9 mouse cellular contexts compared by ENCODE assay signal in genomic region chr3:90451396-90452095, GRCm38 (mm10). TPM values are rescaled to one million over a fixed set of nuclear protein-coding genes. Genes with fewer than 3 reads are reported as not detected.
DNase-seq lines count a peak whose midpoint lies in the region; ATAC-seq and TF ChIP-seq lines count a peak whose summit lies in the region.
"Had no signal": no experiment of that assay in that cellular context is flagged by ENCODE, and none has a peak within 500 bp of the region (broad histone marks: within the 10 kb centered on the region; RNA-seq: fewer than 3 reads in every experiment).

No protein-coding gene starts in this region.

- no peak overlapping the region for H3K9ac ChIP-seq in heart, postnatal 0 days (replicated peaks; ENCODE audit: low read depth, low read length)

- peaks cover 6% of the 10 kb centered on the region; the same call in 1 of the 2 replicates for H3K4me1 ChIP-seq in heart, postnatal 0 days (ENCODE audit: control insufficient read depth, insufficient read depth)
- peaks cover 5% of the 10 kb centered on the region for H3K4me1 ChIP-seq in small intestine, adult 2 months (ENCODE audit: control insufficient read depth, insufficient read depth, insufficient read length, low read length)

- no peaks in the 10 kb centered on the region for H3K9me3 ChIP-seq in heart, postnatal 0 days (replicated peaks; ENCODE audit: control insufficient read depth, low read length)

- no peak for TF ChIP-seq POLR2A in small intestine, adult 2 months (IDR thresholded peaks at IDR 0.05; ENCODE audit: low read depth, low read length)

- peak overlapping the region; percentile 40 for H3K4me2 ChIP-seq in heart, postnatal 0 days (ENCODE audit: low read depth, low read length)

- 0 out of 2 replicates have a peak, but pooled peaks have one; percentile 30 for TF ChIP-seq EP300 in heart, postnatal 0 days (IDR thresholded peaks at IDR 0.05; ENCODE audit: low read depth)

- DNase-seq in heart, postnatal 0 days (ENCODE audit: low spot score) = no peak
- no peak for DNase-seq in heart, postnatal 36 days
- DNase-seq in right cerebral cortex, adult 18-20 months = peak; percentile 71
- no peak for DNase-seq in right cerebral cortex, postnatal 4 days
- DNase-seq in gastrocnemius, adult 18-20 months (ENCODE audit: low spot score) = no peak
- DNase-seq in kidney, postnatal 36 days = no peak
- DNase-seq: kidney, adult 8-10 months had no signal

- no peak for TF ChIP-seq CTCF in heart, postnatal 0 days (IDR thresholded peaks at IDR 0.05; ENCODE audit: low read depth)
- TF ChIP-seq CTCF in small intestine, adult 2 months (IDR thresholded peaks at IDR 0.05; ENCODE audit: extremely low read depth, insufficient read length, insufficient replicate concordance, low read depth, low read length) = no peak

- no peak for ATAC-seq in heart, postnatal 0 days (ENCODE audit: insufficient read depth, low read depth)
- peak; percentile 14 for ATAC-seq in inflammation-experienced regulatory T-cells, adult 6 months

- intact Hi-C loops in heart, postnatal 36 days (cut with DNase I) = no loop called here

- no peaks in the 10 kb centered on the region for H3K27me3 ChIP-seq in heart, postnatal 0 days (ENCODE audit: control insufficient read depth, insufficient read depth, low read length)
- H3K27me3 ChIP-seq in small intestine, adult 2 months (ENCODE audit: control insufficient read depth, insufficient read depth, low read length) = no peaks in the 10 kb centered on the region

- peak overlapping the region; percentile 15; the same call in 1 of the 2 replicates for H3K4me3 ChIP-seq in heart, postnatal 0 days (ENCODE audit: low read depth, low read length)
- peak overlapping the region; percentile 36 for H3K4me3 ChIP-seq in small intestine, adult 2 months (ENCODE audit: low read depth, low read length)

- peaks cover 16% of the 10 kb centered on the region; the same call in 1 of the 2 replicates for H3K36me3 ChIP-seq in heart, postnatal 0 days (replicated peaks; ENCODE audit: control insufficient read depth, insufficient read depth, low read length)
- no peaks in the 10 kb centered on the region for H3K36me3 ChIP-seq in small intestine, adult 2 months (ENCODE audit: control insufficient read depth, insufficient read depth, low read length)

- WGBS in heart, postnatal 0 days = 45% methylated on average over 10 of the region's 10 CpGs
- 47% methylated on average over 10 of the region's 10 CpGs for WGBS in small intestine, adult 2 months

- peak overlapping the region; percentile 16 for H3K27ac ChIP-seq in heart, postnatal 0 days (ENCODE audit: low read depth)
- no peak overlapping the region for H3K27ac ChIP-seq in small intestine, adult 2 months (ENCODE audit: insufficient read depth, low read depth, low read length)

RNA-seq across cellular contexts. Expression of gene Npr1, which starts 14.1 kb away (rescaled TPM):
- total RNA-seq in heart, postnatal 0 days (2014; rRNA removed; ENCODE audit: low replicate concordance) = 26.4 and 30.9 TPM in 2 replicates
- polyA plus RNA-seq in heart, postnatal 0 days (2015; fragmentation: Nextera tagmentation; extraction: Ambion mirVana) = 10.2 and 11.2 TPM in 2 replicates
- 10 to 100 TPM; 19.9 to 21.3 TPM for total RNA-seq in heart, postnatal 36 days (2021)
- polyA plus RNA-seq in inflammation-experienced regulatory T-cells, adult 6 months (2017; shearing (Covaris generic)) = not detected
- 5.1 and 5.9 TPM in 2 replicates for polyA plus RNA-seq in small intestine, adult 2 months (2012; rRNA removed)
- total RNA-seq in gastrocnemius, adult 18-20 months (2021) = 1 to 10 TPM; 6.0 to 7.1 TPM

RNA-seq across cellular contexts. Expression of gene Ints3, which starts 18.1 kb away (rescaled TPM):
- 26.1 and 26.6 TPM in 2 replicates for total RNA-seq in heart, postnatal 0 days (2014; rRNA removed; ENCODE audit: low replicate concordance)
- polyA plus RNA-seq in heart, postnatal 0 days (2015; fragmentation: Nextera tagmentation; extraction: Ambion mirVana) = 7.8 and 8.3 TPM in 2 replicates
- total RNA-seq in heart, postnatal 36 days (2021) = 10 to 100 TPM; 23.7 to 27.9 TPM
- polyA plus RNA-seq in inflammation-experienced regulatory T-cells, adult 6 months (2017; shearing (Covaris generic)) = 10 to 100 TPM; 15.6 to 18.0 (median 17.6) TPM
- polyA plus RNA-seq in small intestine, adult 2 months (2012; rRNA removed) = 13.6 and 22.4 TPM in 2 replicates
- total RNA-seq in gastrocnemius, adult 18-20 months (2021) = 10 to 100 TPM; 13.6 to 16.1 TPM

RNA-seq across cellular contexts. Expression of gene Ilf2, which starts 24.4 kb away (rescaled TPM):
- 46.8 and 53.5 TPM in 2 replicates for total RNA-seq in heart, postnatal 0 days (2014; rRNA removed; ENCODE audit: low replicate concordance)
- 60.2 and 60.8 TPM in 2 replicates for polyA plus RNA-seq in heart, postnatal 0 days (2015; fragmentation: Nextera tagmentation; extraction: Ambion mirVana)
- total RNA-seq in heart, postnatal 36 days (2021) = 10 to 100 TPM; 29.6 to 32.2 TPM
- polyA plus RNA-seq in inflammation-experienced regulatory T-cells, adult 6 months (2017; shearing (Covaris generic)) = 100 to 1,000 TPM; 107 to 118 (median 118) TPM
- polyA plus RNA-seq in small intestine, adult 2 months (2012; rRNA removed) = 4.3 and 5.9 TPM in 2 replicates
- total RNA-seq in gastrocnemius, adult 18-20 months (2021) = 10 to 100 TPM; 25.2 to 26.7 TPM

RNA-seq across cellular contexts. Expression of gene Snapin, which starts 39.3 kb away (rescaled TPM):
- 44.3 and 59.2 TPM in 2 replicates for total RNA-seq in heart, postnatal 0 days (2014; rRNA removed; ENCODE audit: low replicate concordance)
- polyA plus RNA-seq in heart, postnatal 0 days (2015; fragmentation: Nextera tagmentation; extraction: Ambion mirVana) = 85.5 and 90.5 TPM in 2 replicates
- total RNA-seq in heart, postnatal 36 days (2021) = 10 to 100 TPM; 61.0 to 71.3 TPM
- 10 to 100 TPM; 53.6 to 73.0 (median 71.1) TPM for polyA plus RNA-seq in inflammation-experienced regulatory T-cells, adult 6 months (2017; shearing (Covaris generic))
- 3.4 and 7.1 TPM in 2 replicates for polyA plus RNA-seq in small intestine, adult 2 months (2012; rRNA removed)
- 10 to 100 TPM; 78.8 to 79.5 TPM for total RNA-seq in gastrocnemius, adult 18-20 months (2021)

RNA-seq across cellular contexts. Expression of gene Chtop, which starts 57.8 kb away (rescaled TPM):
- 117 and 121 TPM in 2 replicates for total RNA-seq in heart, postnatal 0 days (2014; rRNA removed; ENCODE audit: low replicate concordance)
- 79.0 and 85.1 TPM in 2 replicates for polyA plus RNA-seq in heart, postnatal 0 days (2015; fragmentation: Nextera tagmentation; extraction: Ambion mirVana)
- total RNA-seq in heart, postnatal 36 days (2021) = 100 to 1,000 TPM in 1 of 2 experiments, 10 to 100 TPM in 1; 92.7 to 106 TPM
- 10 to 100 TPM; 49.4 to 62.9 (median 62.1) TPM for polyA plus RNA-seq in inflammation-experienced regulatory T-cells, adult 6 months (2017; shearing (Covaris generic))
- polyA plus RNA-seq in small intestine, adult 2 months (2012; rRNA removed) = 14.3 and 22.3 TPM in 2 replicates
- 100 to 1,000 TPM in 1 of 2 experiments, 10 to 100 TPM in 1; 88.7 to 103 TPM for total RNA-seq in gastrocnemius, adult 18-20 months (2021)
